Mouse (Mus musculus) ES-Bruce4 (cell line): Measurements from ENCODE around the gene Cadm3.

ENCODE experiments used
- CTCF ChIP-seq: IDR thresholded peaks from one replicate; pipeline ENCODE4 v1.8.1; 2011; ENCODE audit warnings: low read depth, low read length
- EP300 ChIP-seq: IDR thresholded peaks from 2 replicates; pipeline ENCODE4 v1.6.1; 2011; ENCODE audit warnings: low read depth, low read length; ENCODE audit not compliant: insufficient read depth
- POLR2A ChIP-seq: IDR thresholded peaks from one replicate; pipeline ENCODE4 v1.8.1; 2011; ENCODE audit warnings: low read length; ENCODE audit not compliant: insufficient read depth

- TF ChIP-seq CTCF (no peak), POLR2A (no peak), EP300 (no peak)
These were observed 45.8 kb downstream of the Cadm3 start for GRCm38 (mm10) chr1:173321593-173322248.
